In genomic region chr11:105375821-105376235, GRCm38 (mm10) we compare ENCODE assay signal across 16 mouse cellular contexts.
DNase-seq lines count a peak whose midpoint lies in the region; ATAC-seq and TF ChIP-seq lines count a peak whose summit lies in the region.
"Had no signal": no experiment of that assay in that cellular context is flagged by ENCODE, and none has a peak within 500 bp of the region (broad histone marks: within the 10 kb centered on the region; RNA-seq: fewer than 3 reads in every experiment).

No protein-coding gene starts in this region.

- no peaks in the 10 kb centered on the region for H3K9me3 ChIP-seq in kidney, embryonic 16.5 days (ENCODE audit: low read length)
- no peaks in the 10 kb centered on the region for H3K9me3 ChIP-seq in lung, embryonic 16.5 days (ENCODE audit: control insufficient read depth, low read length)
- H3K9me3 ChIP-seq: forebrain, embryonic 12.5 days; hindbrain, embryonic 12.5 days; liver, embryonic 12.5 days; midbrain, embryonic 15.5 days had no signal

- 76% methylated on average over 1 of the region's 1 CpGs for WGBS in kidney, adult 2 months
- WGBS in kidney, embryonic 16.5 days, result 92% methylated on average over 1 of the region's 1 CpGs
- WGBS in lung, embryonic 16.5 days, result 85% methylated on average over 1 of the region's 1 CpGs
- WGBS in lung, adult 2 months, result 79% methylated on average over 1 of the region's 1 CpGs

- DNase-seq in kidney, adult 2 months, result peak; percentile 57
- DNase-seq in lung, adult 2 months, result no peak
- peak; percentile 60 to 72 for DNase-seq in cerebellum, postnatal 25 days
- no peak for DNase-seq in frontal cortex, postnatal 14 days (ENCODE audit: low spot score in 2 of 2)
- DNase-seq: adrenal gland, postnatal 36 days; gastrocnemius, postnatal 25 days; heart, postnatal 10 days; layer of hippocampus, postnatal 36 days; thymus, adult 2 months had no signal

- no peak overlapping the region for H3K4me2 ChIP-seq in kidney, embryonic 16.5 days (replicated peaks; ENCODE audit: low read depth, low read length)
- no peak overlapping the region for H3K4me2 ChIP-seq in lung, embryonic 16.5 days (ENCODE audit: low read depth, low read length)
- H3K4me2 ChIP-seq: forebrain, embryonic 12.5 days; hindbrain, embryonic 12.5 days; midbrain, embryonic 15.5 days had no signal

- ATAC-seq in kidney, embryonic 16.5 days (ENCODE audit: low FRiP score, low TSS enrichment), result no peak
- ATAC-seq in lung, embryonic 16.5 days (ENCODE audit: low read depth), result peak; percentile 68
- ATAC-seq in erythroblast, adult 5-6 weeks (replicated peaks; ENCODE audit: low FRiP score, poor library complexity, severe bottlenecking), result no peak
- ATAC-seq: liver, embryonic 12.5 days; midbrain, embryonic 15.5 days had no signal

- H3K27ac ChIP-seq in kidney, adult 2 months (ENCODE audit: insufficient read depth, low read depth, low read length), result no peak overlapping the region
- H3K27ac ChIP-seq in kidney, embryonic 16.5 days (ENCODE audit: low read length), result no peak overlapping the region
- H3K27ac ChIP-seq in lung, embryonic 16.5 days (ENCODE audit: low read length), result no peak overlapping the region
- H3K27ac ChIP-seq: forebrain, embryonic 12.5 days; hindbrain, embryonic 12.5 days; midbrain, embryonic 15.5 days had no signal

- TF ChIP-seq POLR2A in kidney, adult 2 months (IDR thresholded peaks at IDR 0.05; ENCODE audit: low read depth, low read length), result no peak
- TF ChIP-seq POLR2A in lung, adult 2 months (IDR thresholded peaks at IDR 0.05; ENCODE audit: borderline replicate concordance, extremely low read depth, low read depth, low read length), result no peak

- H3K27me3 ChIP-seq in kidney, adult 2 months (replicated peaks; ENCODE audit: control insufficient read depth, insufficient read depth, low read length), result no peaks in the 10 kb centered on the region
- H3K27me3 ChIP-seq in kidney, embryonic 16.5 days (ENCODE audit: insufficient read depth, low read length), result no peaks in the 10 kb centered on the region
- no peaks in the 10 kb centered on the region for H3K27me3 ChIP-seq in lung, embryonic 16.5 days (ENCODE audit: control insufficient read depth, insufficient read depth, low read depth, low read length)
- H3K27me3 ChIP-seq: midbrain, embryonic 15.5 days had no signal

- no peak for TF ChIP-seq CTCF in kidney, adult 2 months (conservative IDR thresholded peaks at IDR 0.05; ENCODE audit: insufficient read depth, insufficient read length, low read depth, low read length)
- no peak for TF ChIP-seq CTCF in lung, adult 2 months (IDR thresholded peaks at IDR 0.05; ENCODE audit: insufficient read depth, low read length)

- no peak overlapping the region for H3K9ac ChIP-seq in kidney, embryonic 16.5 days (replicated peaks; ENCODE audit: low read length)
- no peak overlapping the region for H3K9ac ChIP-seq in lung, embryonic 16.5 days (ENCODE audit: low read length)
- H3K9ac ChIP-seq: forebrain, embryonic 12.5 days; hindbrain, embryonic 12.5 days; liver, embryonic 12.5 days; midbrain, embryonic 15.5 days had no signal

- no peak overlapping the region for H3K4me3 ChIP-seq in kidney, adult 2 months (ENCODE audit: insufficient read depth, low read depth, low read length)
- no peak overlapping the region for H3K4me3 ChIP-seq in kidney, embryonic 16.5 days (ENCODE audit: low read length)
- no peak overlapping the region for H3K4me3 ChIP-seq in lung, embryonic 16.5 days (ENCODE audit: low read length)
- H3K4me3 ChIP-seq in lung, adult 2 months (replicated peaks; ENCODE audit: extremely low read depth, low read depth, low read length), result no peak overlapping the region
- H3K4me3 ChIP-seq: forebrain, embryonic 12.5 days; hindbrain, embryonic 12.5 days; liver, embryonic 12.5 days; midbrain, embryonic 15.5 days had no signal

- H3K36me3 ChIP-seq in kidney, adult 2 months (ENCODE audit: control insufficient read depth, insufficient read depth, low read length), result no peaks in the 10 kb centered on the region
- H3K36me3 ChIP-seq in kidney, embryonic 16.5 days (ENCODE audit: insufficient read depth, low read length), result no peaks in the 10 kb centered on the region
- H3K36me3 ChIP-seq in lung, embryonic 16.5 days (ENCODE audit: control insufficient read depth, insufficient read depth, low read length), result no peaks in the 10 kb centered on the region
- H3K36me3 ChIP-seq: forebrain, embryonic 12.5 days; hindbrain, embryonic 12.5 days; liver, embryonic 12.5 days; midbrain, embryonic 15.5 days had no signal

- peaks cover 12% of the 10 kb centered on the region; the same call in 1 of the 2 replicates for H3K4me1 ChIP-seq in kidney, adult 2 months (ENCODE audit: control insufficient read depth, insufficient read depth, low read length)
- H3K4me1 ChIP-seq in kidney, embryonic 16.5 days (ENCODE audit: insufficient read depth, low read length), result peaks cover 17% of the 10 kb centered on the region
- peaks cover 7% of the 10 kb centered on the region for H3K4me1 ChIP-seq in lung, embryonic 16.5 days (replicated peaks; ENCODE audit: control insufficient read depth, insufficient read depth, low read length)
- H3K4me1 ChIP-seq in lung, adult 2 months (ENCODE audit: control insufficient read depth, insufficient read depth, low read length), result no peaks in the 10 kb centered on the region
- H3K4me1 ChIP-seq: forebrain, embryonic 12.5 days; hindbrain, embryonic 12.5 days; midbrain, embryonic 15.5 days had no signal

Comparison
In these comparisons a context has a peak if more than half of its experiments do, and no peak if none do; other contexts are left out.
1. DNase-seq: peak in kidney, adult 2 months (single experiment) and cerebellum, postnatal 25 days (2 of 2); none in lung, adult 2 months (single experiment) and frontal cortex, postnatal 14 days (0 of 2).